In the genomic region with DNA sequence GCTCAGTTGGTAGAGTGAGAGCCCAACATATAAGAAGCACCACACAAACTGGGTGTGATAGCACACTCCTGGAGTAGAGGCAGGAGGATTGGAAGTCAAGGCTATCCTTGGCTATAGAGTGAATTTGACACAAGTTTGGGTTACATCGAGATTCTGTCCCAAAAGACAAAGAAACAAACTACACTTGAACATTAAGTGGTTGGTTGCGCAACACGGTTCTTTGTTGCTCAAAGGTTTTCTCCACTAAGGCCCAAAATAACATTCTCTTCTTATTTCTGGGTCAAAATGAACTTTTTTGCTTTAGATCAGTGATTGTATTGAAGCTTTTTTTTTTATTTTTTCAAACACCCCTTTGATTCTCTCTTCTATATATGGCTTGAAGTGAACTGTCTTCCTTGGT, we compare ENCODE assay signal across 23 mouse cellular contexts.
DNase-seq lines count a peak whose midpoint lies in the region; TF ChIP-seq lines count a peak whose summit lies in the region.
"Had no signal": no experiment of that assay in that cellular context is flagged by ENCODE, and none has a peak within 500 bp of the region (broad histone marks: within the 10 kb centered on the region; RNA-seq: fewer than 3 reads in every experiment).

No protein-coding gene starts in this region.

- no peaks in the 10 kb centered on the region for H3K27me3 ChIP-seq in kidney, adult 2 months (replicated peaks; ENCODE audit: control insufficient read depth, insufficient read depth, low read length)
- H3K27me3 ChIP-seq: embryonic facial prominence, embryonic 12.5 days; embryonic facial prominence, embryonic 15.5 days had no signal

- no peak for TF ChIP-seq CTCF in kidney, adult 2 months (conservative IDR thresholded peaks at IDR 0.05; ENCODE audit: insufficient read depth, insufficient read length, low read depth, low read length)

- intact Hi-C loops in heart, postnatal 10 days (cut with DNase I), result loop anchor here (1.0 kb wide), 1 partner anchor 8 kb away; no protein-coding TSS in a partner anchor

- no peak overlapping the region for H3K27ac ChIP-seq in kidney, adult 2 months (ENCODE audit: insufficient read depth, low read depth, low read length)
- H3K27ac ChIP-seq: embryonic facial prominence, embryonic 12.5 days; embryonic facial prominence, embryonic 15.5 days; gastrocnemius, adult 2 months; heart, adult 2 months; hindbrain, embryonic 14.5 days; hindbrain, postnatal 0 days had no signal

- WGBS in kidney, adult 2 months, result 94% methylated on average over 3 of the region's 3 CpGs

- no peaks in the 10 kb centered on the region for H3K36me3 ChIP-seq in kidney, adult 2 months (ENCODE audit: control insufficient read depth, insufficient read depth, low read length)
- H3K36me3 ChIP-seq: embryonic facial prominence, embryonic 12.5 days; embryonic facial prominence, embryonic 15.5 days had no signal

- no peaks in the 10 kb centered on the region for H3K4me1 ChIP-seq in kidney, adult 2 months (ENCODE audit: control insufficient read depth, insufficient read depth, low read length)
- H3K4me1 ChIP-seq: embryonic facial prominence, embryonic 12.5 days; embryonic facial prominence, embryonic 15.5 days had no signal

- TF ChIP-seq POLR2A in kidney, adult 2 months (IDR thresholded peaks at IDR 0.05; ENCODE audit: low read depth, low read length), result no peak

- H3K4me3 ChIP-seq in kidney, adult 2 months (ENCODE audit: insufficient read depth, low read depth, low read length), result no peak overlapping the region
- H3K4me3 ChIP-seq: embryonic facial prominence, embryonic 12.5 days; embryonic facial prominence, embryonic 15.5 days; gastrocnemius, adult 2 months; heart, adult 2 months had no signal

- DNase-seq in heart, adult 11 months, result peak; percentile 4
- DNase-seq in heart, postnatal 10 days, result no peak
- DNase-seq in lung, postnatal 36 days, result peak; percentile 58
- no peak for DNase-seq in lung, adult 18-20 months
- DNase-seq in adipocyte (ENCODE audit: low spot score), result peak; percentile 41
- no peak for DNase-seq in kidney, postnatal 36 days
- no peak for DNase-seq in kidney, adult 2 months
- DNase-seq: adrenal gland, adult 2 months; adrenal gland, postnatal 14 days; B cell, adult 2 months; cerebellum, adult 11 months; cerebellum, adult 2 months; cerebellum, adult 9-11 months; cerebellum, postnatal 25 days; forebrain, postnatal 0 days; gastrocnemius, adult 2 months; gastrocnemius, postnatal 14 days; heart, adult 2 months; heart, postnatal 4 days had no signal

Comparison
In these comparisons a context has a peak if more than half of its experiments do, and no peak if none do; other contexts are left out.
1. DNase-seq: peak in heart, adult 11 months (single experiment), lung, postnatal 36 days (single experiment) and adipocyte (single experiment); none in heart, postnatal 10 days (0 of 2), lung, adult 18-20 months (0 of 2), kidney, postnatal 36 days (0 of 2) and kidney, adult 2 months (single experiment).